Mouse (Mus musculus) layer of hippocampus, adult 11-12 months (tissue): Measurements from ENCODE around the gene Polr2c.
"Not testable (repeated sequence)": the region's sequence is repeated elsewhere in the genome, so short reads cannot be mapped to it uniquely, and the experiment has no call there.

Experiments
- DNase-seq: peaks from one replicate; pipeline ENCODE4 v3.0.0; 2022; ENCODE audit warnings: low spot score

The Polr2c gene

GRCm38 (mm10) chr8:94857346-94858173 is at the start of gene Polr2c:
TSS of gene Polr2c (plus strand) at chr8:94857450.
- DNase-seq: peak; percentile 89

- no peak for DNase-seq
Observed at GRCm38 (mm10) chr8:94807506-94807905, 49.7 kb upstream of the Polr2c start.

- no peak for DNase-seq
Observed at GRCm38 (mm10) chr8:94808372-94808771, 48.9 kb upstream of the Polr2c start.

- DNase-seq: no peak
Observed at GRCm38 (mm10) chr8:94810153-94810552, 47.1 kb upstream of the Polr2c start, which contains the start of gene Ccl17. TSS of gene Ccl17 (plus strand) at chr8:94810453.

- no peak for DNase-seq
Observed at GRCm38 (mm10) chr8:94810855-94811254, 46.4 kb upstream of the Polr2c start.

- DNase-seq: no peak
Observed at GRCm38 (mm10) chr8:94811654-94812053, 45.6 kb upstream of the Polr2c start.

- peak; percentile 96 for DNase-seq
Observed at GRCm38 (mm10) chr8:94812645-94813098, 44.6 kb upstream of the Polr2c start.

- peak; percentile 38 for DNase-seq
Observed at GRCm38 (mm10) chr8:94814556-94814955, 42.7 kb upstream of the Polr2c start.

GRCm38 (mm10) chr8:94817933-94818332 is 39.3 kb upstream of the Polr2c start:
- DNase-seq: no peak

GRCm38 (mm10) chr8:94819671-94820179 is 37.5 kb upstream of the Polr2c start:
- DNase-seq: no peak

GRCm38 (mm10) chr8:94820553-94820952 is 36.7 kb upstream of the Polr2c start:
- DNase-seq: no peak

- DNase-seq: no peak
Observed at GRCm38 (mm10) chr8:94821381-94821780, 35.9 kb upstream of the Polr2c start.

- DNase-seq: peak; percentile 56
Observed at GRCm38 (mm10) chr8:94822637-94823560, 34.4 kb upstream of the Polr2c start.

GRCm38 (mm10) chr8:94825170-94825569 is 32.1 kb upstream of the Polr2c start:
- no peak for DNase-seq

- no peak for DNase-seq
Observed at GRCm38 (mm10) chr8:94826210-94826609, 31.0 kb upstream of the Polr2c start.

GRCm38 (mm10) chr8:94828284-94828683 is 29.0 kb upstream of the Polr2c start:
- no peak for DNase-seq

- not testable (repeated sequence) for DNase-seq
Observed at GRCm38 (mm10) chr8:94833901-94834405, 23.3 kb upstream of the Polr2c start.

- DNase-seq: not testable (repeated sequence)
Observed at GRCm38 (mm10) chr8:94835751-94836150, 21.5 kb upstream of the Polr2c start.

- DNase-seq: no peak
Observed at GRCm38 (mm10) chr8:94836456-94837240, 20.6 kb upstream of the Polr2c start.

- peak; percentile 96 for DNase-seq
Observed at GRCm38 (mm10) chr8:94837662-94838574, 19.3 kb upstream of the Polr2c start, which contains the start of the genes Coq9 and Ciapin1. TSS of gene Coq9 (plus strand) at chr8:94838321. TSS of gene Ciapin1 (minus strand) at chr8:94838358.
